ENCODE assay signal across 8 mouse cellular contexts in the genomic region with DNA sequence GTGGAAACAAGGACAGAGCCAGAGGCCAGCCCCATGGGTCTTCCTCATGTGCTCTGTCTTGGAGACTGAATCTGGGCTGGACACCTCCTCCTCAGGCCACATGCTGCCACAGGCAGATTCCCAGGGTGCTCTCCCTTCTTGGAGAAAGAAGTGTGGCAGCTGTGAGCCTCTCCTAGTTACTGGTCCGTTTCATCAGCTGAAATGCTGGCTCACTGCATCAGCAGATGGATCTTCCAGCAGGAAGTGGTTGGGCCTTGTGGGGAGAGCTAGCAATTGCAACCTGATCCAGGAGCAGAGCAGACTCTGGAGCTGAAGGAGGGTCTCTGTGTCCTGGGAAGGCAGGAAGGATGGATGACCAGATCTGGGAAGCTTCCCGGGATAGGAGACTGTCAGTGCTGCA. TPM values are rescaled to one million over a fixed set of nuclear protein-coding genes. Genes with fewer than 3 reads are reported as not detected.
DNase-seq lines count a peak whose midpoint lies in the region; ATAC-seq lines count a peak whose summit lies in the region.

No protein-coding gene starts in this region.

- peaks cover 42% of the 10 kb centered on the region for H3K4me1 ChIP-seq in embryonic facial prominence, embryonic 13.5 days
- H3K4me1 ChIP-seq in heart, embryonic 11.5 days (ENCODE audit: control insufficient read depth, insufficient read depth, low read length): peaks cover 27% of the 10 kb centered on the region

- H3K36me3 ChIP-seq in embryonic facial prominence, embryonic 13.5 days: no peaks in the 10 kb centered on the region
- H3K36me3 ChIP-seq in heart, embryonic 11.5 days (ENCODE audit: control insufficient read depth, insufficient read depth, low read length): no peaks in the 10 kb centered on the region

- no peak overlapping the region for H3K9ac ChIP-seq in embryonic facial prominence, embryonic 13.5 days
- peak overlapping the region; percentile 12; the same call in 1 of the 2 replicates for H3K9ac ChIP-seq in heart, embryonic 11.5 days (ENCODE audit: low read depth, low read length)

- 14% methylated on average over 2 of the region's 2 CpGs for WGBS in embryonic facial prominence, embryonic 13.5 days
- 4% methylated on average over 2 of the region's 2 CpGs for WGBS in heart, embryonic 11.5 days (ENCODE audit: insufficient replicate concordance)

- peak; percentile 54 for DNase-seq in kidney, postnatal 10 days
- DNase-seq in kidney, postnatal 25 days: no peak
- peak; percentile 51 to 58 for DNase-seq in layer of hippocampus, postnatal 10 days (ENCODE audit: low spot score in 2 of 2)
- no peak for DNase-seq in T-cell, adult 2 months (ENCODE audit: low spot score)
- no peak for DNase-seq in c-Kit-positive CD71-positive TER-119-positive erythroid progenitor cells, embryonic 14.5 days (ENCODE audit: low spot score)

- H3K27me3 ChIP-seq in embryonic facial prominence, embryonic 13.5 days: peaks cover 7% of the 10 kb centered on the region; the same call in 1 of the 2 replicates
- no peaks in the 10 kb centered on the region for H3K27me3 ChIP-seq in heart, embryonic 11.5 days (ENCODE audit: control insufficient read depth, insufficient read depth, low read length)

- H3K9me3 ChIP-seq in embryonic facial prominence, embryonic 13.5 days: no peaks in the 10 kb centered on the region
- no peaks in the 10 kb centered on the region; the same call in 1 of the 2 replicates for H3K9me3 ChIP-seq in heart, embryonic 11.5 days (replicated peaks; ENCODE audit: control insufficient read depth, low read length)

- H3K4me3 ChIP-seq in embryonic facial prominence, embryonic 13.5 days: no peak overlapping the region
- H3K4me3 ChIP-seq in heart, embryonic 11.5 days (ENCODE audit: low read depth, low read length): no peak overlapping the region

- no peak overlapping the region for H3K4me2 ChIP-seq in embryonic facial prominence, embryonic 13.5 days
- H3K4me2 ChIP-seq in heart, embryonic 11.5 days: no peak overlapping the region

- H3K27ac ChIP-seq in embryonic facial prominence, embryonic 13.5 days: peak overlapping the region; percentile 51; the same call in 1 of the 2 replicates
- no peak overlapping the region for H3K27ac ChIP-seq in heart, embryonic 11.5 days (ENCODE audit: low read depth, low read length)

- no peak for ATAC-seq in embryonic facial prominence, embryonic 13.5 days (ENCODE audit: insufficient number of reproducible peaks, insufficient read depth, low FRiP score, low TSS enrichment, low read depth)
- no peak for ATAC-seq in heart, embryonic 11.5 days (replicated peaks; ENCODE audit: insufficient number of reproducible peaks, low FRiP score, low TSS enrichment)
- ATAC-seq in megakaryocyte progenitor cell, adult 5-6 weeks (replicated peaks; ENCODE audit: poor library complexity): peak; percentile 50; the same call in 1 of the 2 replicates

RNA-seq across cellular contexts. Expression of a gene that starts 50.3 kb away (rescaled TPM):
- 6.3 and 6.6 TPM in 2 replicates for polyA plus RNA-seq in embryonic facial prominence, embryonic 13.5 days (2015; fragmentation: Nextera tagmentation; extraction: Ambion mirVana)
- 3.0 and 3.5 TPM in 2 replicates for polyA plus RNA-seq in heart, embryonic 11.5 days (2014; fragmentation: Nextera tagmentation; extraction: Ambion mirVana)
- total RNA-seq in layer of hippocampus, postnatal 10 days (2021): 10 to 100 TPM; 36.2 to 40.3 TPM
- not detected in 2 replicates for total RNA-seq in megakaryocyte progenitor cell, adult 5-6 weeks (2015)
- total RNA-seq in megakaryocyte progenitor cell, adult 5-6 weeks (2017): 0.04 TPM in 1 of 2 replicates, not detected in the other

RNA-seq across cellular contexts. Expression of a gene that starts 53.0 kb away (rescaled TPM):
- polyA plus RNA-seq in embryonic facial prominence, embryonic 13.5 days (2015; fragmentation: Nextera tagmentation; extraction: Ambion mirVana): 8.3 and 9.6 TPM in 2 replicates
- 5.4 and 7.5 TPM in 2 replicates for polyA plus RNA-seq in heart, embryonic 11.5 days (2014; fragmentation: Nextera tagmentation; extraction: Ambion mirVana)
- 10 to 100 TPM; 10.0 to 10.6 TPM for total RNA-seq in layer of hippocampus, postnatal 10 days (2021)
- total RNA-seq in megakaryocyte progenitor cell, adult 5-6 weeks (2015): 12.7 and 13.2 TPM in 2 replicates
- total RNA-seq in megakaryocyte progenitor cell, adult 5-6 weeks (2017): 15.8 and 16.7 TPM in 2 replicates

Comparison
In these comparisons a context has a peak if more than half of its experiments do, and no peak if none do; other contexts are left out.
1. DNase-seq: peak in kidney, postnatal 10 days (single experiment) and layer of hippocampus, postnatal 10 days (2 of 2); none in kidney, postnatal 25 days (0 of 2), T-cell, adult 2 months (single experiment) and c-Kit-positive CD71-positive TER-119-positive erythroid progenitor cells, embryonic 14.5 days (single experiment).
2. RNA of a gene that starts 50.3 kb away (total RNA-seq): 36.2 to 40.3 TPM in layer of hippocampus, postnatal 10 days; 0.04 TPM in megakaryocyte progenitor cell, adult 5-6 weeks; every median in the first group is over 10 times any median in the second.